Mouse (Mus musculus) intestine, postnatal 0 days (tissue): ENCODE measurements around the gene Rab8a. TPM values are rescaled to one million over a fixed set of nuclear protein-coding genes. Genes with fewer than 3 reads are reported as not detected.

Experiments
- ATAC-seq: fragments of 200-750 bp; cut with Nextera tagmentation; 2 replicates; pipeline ENCODE4 v1.8.0; 2017; ENCODE audit warnings: mild to moderate bottlenecking, moderate TSS enrichment, moderate library complexity
- H3K27ac ChIP-seq: fragments of 300-500 bp; sonication (generic); 2 replicates; pipeline ENCODE4 v1.5.1; 2014; ENCODE audit warnings: mild to moderate bottlenecking, low read depth, low read length, moderate library complexity
- H3K27me3 ChIP-seq: fragments of 300-500 bp; sonication (generic); replicated peaks from 2 replicates; pipeline ENCODE4 v1.6.1; 2014; ENCODE audit warnings: low read length, mixed read lengths; ENCODE audit not compliant: control insufficient read depth, insufficient read depth
- H3K36me3 ChIP-seq: fragments of 300-500 bp; sonication (generic); 2 replicates; pipeline ENCODE4 v1.6.1; 2014; ENCODE audit warnings: mild to moderate bottlenecking, moderate library complexity; ENCODE audit not compliant: control insufficient read depth, insufficient read depth
- H3K4me1 ChIP-seq: fragments of 300-500 bp; sonication (generic); replicated peaks from 2 replicates; pipeline ENCODE4 v1.6.1; 2014; ENCODE audit warnings: antibody characterized with exemption, low read length, mixed read lengths; ENCODE audit not compliant: control insufficient read depth, insufficient read depth
- H3K4me2 ChIP-seq: fragments of 300-500 bp; sonication (generic); replicated peaks from 2 replicates; pipeline ENCODE4 v1.6.1; 2014; ENCODE audit warnings: low read depth, mild to moderate bottlenecking, moderate library complexity
- H3K4me3 ChIP-seq: fragments of 300-500 bp; sonication (generic); 2 replicates; pipeline ENCODE4 v1.5.1; 2014; ENCODE audit warnings: low read depth, low read length
- H3K9ac ChIP-seq: fragments of 300-500 bp; sonication (generic); 2 replicates; pipeline ENCODE4 v1.6.1; 2014; ENCODE audit warnings: mild to moderate bottlenecking, low read depth, low read length
- H3K9me3 ChIP-seq: fragments of 300-500 bp; sonication (generic); 2 replicates; pipeline ENCODE4 v1.6.1; 2016; ENCODE audit warnings: mixed run types; ENCODE audit not compliant: control insufficient read depth
- CTCF ChIP-seq: sonication (generic); IDR thresholded peaks from 2 replicates; pipeline ENCODE4 v1.5.1; 2016; ENCODE audit warnings: low read depth, mild to moderate bottlenecking, control low read depth, antibody characterized with exemption, moderate library complexity
- WGBS: fragments of 180-500 bp; shearing (Covaris S2); extraction: QIAGEN DNeasy Blood & Tissue Kit; methylation state at CpG from one replicate; pipeline ENCODE4 v1.1.7; 2014; 5-methylcytosine and 5-hydroxymethylcytosine counted together
- polyA plus RNA-seq: library from polyadenylated mRNA; unstranded; fragments of >200 nt; fragmentation: Nextera tagmentation; extraction: Ambion mirVana; gene quantifications from 2 replicates; pipeline ENCODE4 v1.2.1, GENCODE M21; 2015

Gene Rab8a
- polyA plus RNA-seq, 1 experiment from 2014 or later = 177 TPM

- 53% methylated on average over 2 of the region's 2 CpGs for WGBS
- peak overlapping the region; percentile 59 for H3K4me2 ChIP-seq
- peak overlapping the region; percentile 31; the same call in 1 of the 2 replicates for H3K4me3 ChIP-seq
- H3K36me3 ChIP-seq = no peaks in the 10 kb centered on the region
- peak overlapping the region; percentile 28; the same call in 1 of the 2 replicates for H3K9ac ChIP-seq
- no peaks in the 10 kb centered on the region for H3K27me3 ChIP-seq
- ATAC-seq = 0 out of 2 replicates have a peak, but pooled peaks have one; percentile 9
- H3K27ac ChIP-seq = peak overlapping the region; percentile 76
- TF ChIP-seq CTCF = no peak
- H3K4me1 ChIP-seq = no peaks in the 10 kb centered on the region
- H3K9me3 ChIP-seq = no peaks in the 10 kb centered on the region
Measured at GRCm38 (mm10) chr8:72190215-72190539, 29.2 kb downstream of the Rab8a start.

GRCm38 (mm10) chr8:72192065-72192464 lies 31.1 kb downstream of the Rab8a start:
- ATAC-seq = no peak
- H3K27me3 ChIP-seq = no peaks in the 10 kb centered on the region
- no peak for TF ChIP-seq CTCF
- no peak overlapping the region for H3K4me2 ChIP-seq
- H3K4me3 ChIP-seq = no peak overlapping the region
- H3K27ac ChIP-seq = no peak overlapping the region
- H3K9me3 ChIP-seq = no peaks in the 10 kb centered on the region
- H3K36me3 ChIP-seq = no peaks in the 10 kb centered on the region
- no peaks in the 10 kb centered on the region for H3K4me1 ChIP-seq
- H3K9ac ChIP-seq = no peak overlapping the region

GRCm38 (mm10) chr8:72197997-72198396 lies 37.0 kb downstream of the Rab8a start:
- no peak overlapping the region for H3K4me3 ChIP-seq
- H3K9me3 ChIP-seq = peaks cover 7% of the 10 kb centered on the region; the same call in 1 of the 2 replicates
- TF ChIP-seq CTCF = no peak
- H3K9ac ChIP-seq = no peak overlapping the region
- H3K4me2 ChIP-seq = no peak overlapping the region
- 60% methylated on average over 8 of the region's 8 CpGs for WGBS
- ATAC-seq = no peak; the same call in 1 of the 2 replicates
- H3K36me3 ChIP-seq = peaks cover 5% of the 10 kb centered on the region; the same call in 1 of the 2 replicates
- no peaks in the 10 kb centered on the region for H3K4me1 ChIP-seq
- H3K27me3 ChIP-seq = no peaks in the 10 kb centered on the region
- H3K27ac ChIP-seq = no peak overlapping the region

GRCm38 (mm10) chr8:72208582-72208981 lies 47.6 kb downstream of the Rab8a start:
- Histone ChIP-seq H3K27ac (no peak overlapping the region), H3K4me2 (no peak overlapping the region), H3K9ac (no peak overlapping the region), H3K27me3 (no peaks in the 10 kb centered on the region), H3K36me3 (no peaks in the 10 kb centered on the region), H3K4me1 (peaks cover 3% of the 10 kb centered on the region; the same call in 1 of the 2 replicates), H3K9me3 (no peaks in the 10 kb centered on the region), H3K4me3 (no peak overlapping the region)
- no peak for TF ChIP-seq CTCF
- WGBS = 92% methylated on average over 1 of the region's 1 CpGs
- no peak for ATAC-seq

GRCm38 (mm10) chr8:72210222-72210621 lies 49.2 kb downstream of the Rab8a start:
- Histone ChIP-seq H3K27me3 (no peaks in the 10 kb centered on the region), H3K4me2 (no peak overlapping the region), H3K4me3 (no peak overlapping the region), H3K9me3 (no peaks in the 10 kb centered on the region), H3K27ac (peak overlapping the region; percentile 66; the same call in 1 of the 2 replicates), H3K4me1 (peaks cover 3% of the 10 kb centered on the region; the same call in 1 of the 2 replicates), H3K36me3 (no peaks in the 10 kb centered on the region), H3K9ac (no peak overlapping the region)
- WGBS = 33% methylated on average over 4 of the region's 4 CpGs
- ATAC-seq = peak; percentile 86
- no peak for TF ChIP-seq CTCF

- Histone ChIP-seq H3K9me3 (no peaks in the 10 kb centered on the region), H3K36me3 (no peaks in the 10 kb centered on the region), H3K4me1 (peaks cover 3% of the 10 kb centered on the region; the same call in 1 of the 2 replicates), H3K27me3 (no peaks in the 10 kb centered on the region), H3K9ac (no peak overlapping the region), H3K4me3 (no peak overlapping the region), H3K4me2 (no peak overlapping the region), H3K27ac (peak overlapping the region; percentile 66; the same call in 1 of the 2 replicates)
- no peak for ATAC-seq
- 71% methylated on average over 2 of the region's 2 CpGs for WGBS
- TF ChIP-seq CTCF = peak; percentile 40; the same call in 1 of the 2 replicates
Measured at GRCm38 (mm10) chr8:72210710-72211109, 49.7 kb downstream of the Rab8a start.

GRCm38 (mm10) chr8:72211846-72212245 lies 50.8 kb downstream of the Rab8a start:
- TF ChIP-seq CTCF = no peak
- Histone ChIP-seq H3K36me3 (no peaks in the 10 kb centered on the region), H3K27ac (no peak overlapping the region), H3K27me3 (no peaks in the 10 kb centered on the region), H3K4me1 (peaks cover 3% of the 10 kb centered on the region; the same call in 1 of the 2 replicates), H3K4me2 (no peak overlapping the region), H3K9me3 (no peaks in the 10 kb centered on the region), H3K9ac (no peak overlapping the region), H3K4me3 (no peak overlapping the region)
- 55% methylated on average over 1 of the region's 1 CpGs for WGBS
- ATAC-seq = no peak
